Mouse (Mus musculus) layer of hippocampus, postnatal 14 days (tissue): ENCODE results near the gene Ldlrad1. TPM values are rescaled to one million over a fixed set of nuclear protein-coding genes. Genes with fewer than 3 reads are reported as not detected.

Source experiments
- DNase-seq, 2 experiments: peaks; one replicate each; pipeline ENCODE4 v3.0.0; 2021 to 2022; ENCODE audit warnings: low spot score in 2 of 2, mixed read lengths in 1 of 2
- total RNA-seq, 2 experiments: library from RNA; stranded (reverse); gene quantifications; 2 replicates each; pipeline ENCODE4 v1.2.3; 2021

The Ldlrad1 gene
- total RNA-seq, 2 experiments from 2014 or later, result 0.41 TPM; not detected in 1

DNA sequence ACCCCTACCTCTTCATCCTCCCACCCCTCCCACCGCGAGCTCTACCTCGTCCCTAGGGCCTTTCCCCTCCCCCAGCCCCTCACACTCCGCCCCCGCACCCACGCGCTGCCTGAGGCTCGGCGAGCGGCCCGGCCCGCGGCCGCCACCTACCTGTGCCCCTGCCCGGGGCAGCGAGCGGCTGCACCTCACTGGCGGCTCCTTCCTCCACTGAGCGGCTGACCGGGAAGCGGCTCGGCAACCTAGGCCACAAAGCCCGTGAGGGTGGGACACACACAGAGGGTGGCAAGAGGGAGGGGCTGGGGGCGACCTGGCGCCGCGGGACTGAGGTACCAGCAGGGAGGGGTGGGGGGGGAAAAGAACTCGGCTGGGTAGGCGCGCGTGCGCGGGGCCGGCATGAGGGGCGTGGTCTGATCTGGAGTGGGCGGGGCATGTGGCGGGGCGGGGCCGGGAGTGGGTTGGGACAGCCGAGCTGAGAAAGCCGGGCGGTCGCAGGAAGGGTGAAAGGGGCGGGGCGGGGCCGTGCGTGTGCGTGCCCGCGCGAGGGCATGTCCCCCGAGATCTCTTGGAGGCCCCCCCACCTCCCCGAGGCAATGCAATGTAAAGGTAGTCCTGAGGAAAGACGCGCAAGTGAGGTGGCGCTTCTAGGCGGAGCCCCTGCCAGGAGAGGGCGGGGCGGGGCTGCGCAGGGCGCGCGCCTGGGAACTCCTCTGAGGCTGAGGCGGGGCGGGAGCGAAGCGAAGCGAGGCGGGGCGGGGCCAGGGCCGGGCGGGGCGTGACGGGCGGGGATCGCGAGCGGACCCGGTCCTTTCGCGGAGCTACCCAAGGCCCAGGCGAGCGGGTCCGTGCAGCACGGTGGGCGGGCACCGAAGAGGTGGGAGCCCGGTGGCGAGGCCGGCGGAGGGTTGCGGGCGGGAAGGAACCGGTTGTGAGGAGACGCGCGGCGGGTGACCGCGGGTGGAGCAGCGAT is 44.4 kb downstream of the Ldlrad1 start, which contains the start of the genes Lrrc42 and Hspb11:
Gene Lrrc42, minus strand, starts transcription at position 408 of the 967 bp plus-strand sequence.
Gene Hspb11, plus strand, starts transcription at position 469 of the 967 bp plus-strand sequence.
- DNase-seq, result peak; percentile 91 to 92

DNA sequence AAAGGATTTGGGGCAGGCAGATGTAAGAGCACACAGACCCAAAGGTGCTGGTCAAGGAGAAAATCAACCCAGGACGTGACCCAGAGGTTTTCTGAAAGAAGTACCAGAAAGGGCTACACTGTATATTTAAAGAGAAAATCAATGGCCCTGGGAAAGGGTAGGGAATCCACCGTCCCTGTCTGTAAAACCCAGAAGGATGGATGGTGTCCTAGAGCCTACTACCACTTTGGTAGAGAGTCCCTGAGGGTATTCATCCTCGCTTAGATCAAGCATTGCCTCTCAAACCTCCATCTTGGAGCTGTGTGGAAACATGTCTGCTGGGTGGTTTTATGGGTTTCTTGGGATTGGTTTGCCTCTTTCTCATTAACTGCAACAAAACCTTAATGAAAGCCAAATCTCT is 45.4 kb downstream of the Ldlrad1 start:
- DNase-seq, result no peak

DNA sequence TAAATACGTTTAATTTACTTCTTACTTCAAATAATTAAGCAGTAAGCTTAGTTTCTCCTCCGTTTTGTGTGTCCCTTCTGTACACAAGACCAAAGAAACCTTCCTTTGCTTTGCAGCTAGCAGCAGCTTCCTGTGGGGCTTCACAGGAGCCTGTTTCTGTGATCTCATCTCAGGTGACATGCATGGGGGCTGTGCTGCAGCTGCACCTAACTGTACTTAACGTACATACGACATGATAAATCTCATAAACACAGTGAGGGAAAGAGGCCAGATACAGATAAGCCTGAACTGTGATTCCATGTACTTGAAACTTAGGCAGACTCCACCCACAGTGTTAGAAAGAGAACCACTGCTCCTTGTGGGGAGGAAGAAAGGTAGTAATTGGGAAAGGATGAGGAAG is 51.0 kb downstream of the Ldlrad1 start:
- no peak for DNase-seq

Other genes with a start within 250 kb of the Ldlrad1 start
- 10 to 100 TPM; 66.5 to 69.1 TPM for gene Mrpl37, start 142.3 kb upstream of the Ldlrad1 start, total RNA-seq
- gene Cyb5rl, start 142.2 kb upstream of the Ldlrad1 start, total RNA-seq, result 10 to 100 TPM; 11.0 to 12.4 TPM
- not detected for gene Cdcp2, start 112.3 kb upstream of the Ldlrad1 start, total RNA-seq
- gene Tmem59, start 30.8 kb upstream of the Ldlrad1 start, total RNA-seq, result 100 to 1,000 TPM; 187 to 193 TPM
- gene Tceanc2, start 30.1 kb upstream of the Ldlrad1 start, total RNA-seq, result 10 to 100 TPM; 19.6 to 21.1 TPM
- gene Lrrc42, start 44.4 kb downstream of the Ldlrad1 start, total RNA-seq, result 10 to 100 TPM; 38.5 to 42.3 TPM
- gene Hspb11, start 44.4 kb downstream of the Ldlrad1 start, total RNA-seq, result 10 to 100 TPM; 19.3 to 21.3 TPM
- not detected for gene Dio1, start 98.0 kb downstream of the Ldlrad1 start, total RNA-seq
- 10 to 100 TPM; 49.9 to 53.6 TPM for gene Yipf1, start 105.2 kb downstream of the Ldlrad1 start, total RNA-seq
- 10 to 100 TPM; 15.2 to 15.4 TPM for gene Ndc1, start 158.6 kb downstream of the Ldlrad1 start, total RNA-seq
- gene Glis1, start 225.4 kb downstream of the Ldlrad1 start, total RNA-seq, result 1 to 10 TPM; 1.1 to 1.3 TPM